Mouse (Mus musculus) left cerebral cortex, postnatal 14 days (tissue): Measurements from ENCODE around the gene Grik1. TPM values are rescaled to one million over a fixed set of nuclear protein-coding genes. Genes with fewer than 3 reads are reported as not detected.

Source experiments
- DNase-seq, 2 experiments: peaks; one replicate each; pipeline ENCODE4 v3.0.0; 2021 to 2022; ENCODE audit warnings: low spot score in 2 of 2, mixed read lengths in 1 of 2
- intact Hi-C: fragments of 180-260 bp; cut with DNase I; formaldehyde crosslinking; loops from one replicate; pipeline ENCODE4 v1.15.1; 2025
- total RNA-seq, 2 experiments: library from RNA; stranded (reverse); gene quantifications; 2 replicates each; pipeline ENCODE4 v1.2.3; 2021

Gene Grik1
- total RNA-seq, 2 experiments from 2014 or later: 23.1 to 23.9 TPM

DNA sequence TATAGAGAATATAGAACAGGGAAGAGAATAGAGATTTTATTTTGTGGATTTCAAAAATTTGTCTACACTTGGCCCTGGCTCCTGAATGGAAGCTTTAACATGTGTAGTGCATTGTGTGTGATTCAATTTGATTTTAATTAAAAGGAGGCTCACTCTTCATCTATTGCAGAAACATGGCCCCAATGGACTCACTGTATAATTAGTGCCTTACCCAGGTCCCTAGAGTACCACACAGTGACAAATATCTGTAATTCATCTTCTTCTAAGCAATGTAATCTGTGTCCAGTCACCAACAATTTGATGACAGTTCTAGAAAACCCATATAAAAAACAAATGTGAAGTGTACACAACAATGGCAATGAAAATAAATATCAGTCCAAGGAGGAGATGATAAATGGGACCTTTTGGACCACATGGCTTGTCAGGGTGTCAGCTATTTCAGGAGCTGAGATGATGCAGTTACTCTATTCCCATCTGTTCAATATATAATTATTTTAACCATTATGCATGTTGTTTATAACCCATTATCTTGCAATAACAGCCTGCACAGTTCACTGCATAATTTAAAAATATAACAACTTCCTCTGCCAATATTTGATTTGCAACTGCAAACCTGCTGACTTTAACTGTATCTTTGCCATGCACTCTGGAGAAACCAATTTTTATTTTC is 305.7 kb downstream of the Grik1 start:
- DNase-seq: no peak
- intact Hi-C loops: no loop called here

DNA sequence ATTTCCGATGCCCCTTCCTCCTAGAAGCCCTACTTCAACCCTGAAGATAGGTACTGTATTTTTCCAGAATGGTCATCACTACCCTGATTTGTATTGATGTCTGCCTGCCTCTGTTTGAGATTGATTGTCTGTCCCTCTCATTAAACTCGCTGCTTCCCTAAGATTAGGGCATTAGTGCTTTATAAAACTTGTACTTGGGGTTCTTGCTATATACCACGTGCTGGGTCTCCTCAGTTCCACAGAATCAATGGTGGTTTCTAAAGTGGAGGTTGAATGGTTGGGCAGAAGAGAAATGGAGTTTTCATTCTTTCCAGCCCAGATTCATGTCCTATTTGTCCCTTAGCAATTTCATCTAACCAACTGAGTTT is 316.0 kb downstream of the Grik1 start:
- no peak for DNase-seq
- intact Hi-C loops: no loop called here

DNA sequence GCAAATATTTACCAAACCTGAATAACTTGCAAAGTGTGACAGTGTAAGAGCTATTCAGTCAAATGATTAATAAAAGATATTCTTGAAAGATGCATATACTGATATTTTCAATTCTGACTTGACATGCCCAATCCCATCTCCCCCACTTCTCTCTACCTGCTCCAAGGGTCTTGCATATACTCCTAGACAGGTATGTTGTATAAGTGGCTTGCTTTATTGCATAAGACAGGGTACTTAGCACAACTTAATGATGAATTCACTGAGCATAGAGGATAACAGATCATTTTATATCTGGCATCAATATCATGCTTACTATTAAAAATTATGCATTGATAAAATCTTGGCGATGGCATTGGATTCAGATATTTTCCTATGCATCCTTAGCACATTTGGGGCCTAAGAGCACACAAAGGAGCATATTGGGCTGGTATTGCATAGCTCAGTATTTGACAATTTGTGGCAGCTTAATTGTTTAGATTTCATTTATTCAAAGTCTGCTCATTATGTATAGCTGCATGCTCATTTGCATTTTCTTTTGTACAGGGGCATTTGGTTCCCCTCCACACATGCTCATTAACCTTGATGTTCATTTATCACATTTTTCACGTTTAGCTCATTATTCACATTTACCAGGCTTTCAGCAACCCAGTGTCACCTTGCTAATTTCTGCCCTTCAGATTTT is 316.5 kb downstream of the Grik1 start:
- intact Hi-C loops: no loop called here

GRCm38 (mm10) chr16:87971911-87972310 is 318.2 kb downstream of the Grik1 start:
- no peak for DNase-seq
- intact Hi-C loops: no loop called here

More for the DNA sequence above, 316.5 kb downstream of the Grik1 start:
- no peak for DNase-seq

GRCm38 (mm10) chr16:87969936-87970335 is 320.1 kb downstream of the Grik1 start:
- no peak for DNase-seq
- intact Hi-C loops: no loop called here

DNA sequence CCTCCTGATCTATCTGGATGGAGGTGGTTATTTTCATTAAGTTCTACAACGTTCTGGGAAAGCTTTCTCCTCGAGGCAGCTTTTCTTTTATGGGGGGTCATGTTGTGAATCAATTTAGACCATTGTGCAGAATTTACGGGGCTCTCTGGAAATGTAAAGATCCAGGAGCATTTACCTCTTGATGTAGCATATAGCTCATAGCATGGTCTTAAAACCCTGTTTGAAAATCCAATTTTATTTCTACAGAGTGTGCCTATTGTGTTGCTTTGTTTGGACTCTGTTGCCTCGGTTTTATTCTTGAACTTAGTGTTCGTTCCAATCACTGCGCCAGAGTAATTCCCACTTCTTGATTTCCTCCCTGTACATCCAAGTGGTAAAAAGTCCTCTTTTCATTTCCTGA is 328.6 kb downstream of the Grik1 start:
- intact Hi-C loops: no loop called here
- no peak for DNase-seq

DNA sequence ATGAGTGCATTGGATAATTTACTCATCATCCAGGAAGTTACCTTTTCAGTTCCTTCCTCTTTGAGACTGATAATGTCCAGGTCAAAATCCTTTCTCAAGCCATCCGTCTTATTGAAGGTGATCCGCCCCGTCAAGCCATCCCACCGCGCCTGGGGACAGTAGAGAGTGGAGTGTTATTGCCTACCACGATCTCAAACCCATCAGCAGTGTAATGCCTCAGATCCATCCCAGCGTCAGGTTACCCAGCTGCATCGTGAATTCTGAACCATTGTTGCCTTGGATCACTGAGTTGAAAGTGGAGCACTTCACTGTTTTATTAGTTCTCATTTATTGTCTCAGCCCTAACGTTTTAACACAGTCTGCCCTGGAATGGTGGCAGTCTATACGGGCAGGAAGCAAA is 332.6 kb downstream of the Grik1 start:
- DNase-seq: no peak
- intact Hi-C loops: no loop called here

- DNase-seq: no peak
- intact Hi-C loops: no loop called here
These were observed 333.9 kb downstream of the Grik1 start for GRCm38 (mm10) chr16:87956178-87956577.

DNA sequence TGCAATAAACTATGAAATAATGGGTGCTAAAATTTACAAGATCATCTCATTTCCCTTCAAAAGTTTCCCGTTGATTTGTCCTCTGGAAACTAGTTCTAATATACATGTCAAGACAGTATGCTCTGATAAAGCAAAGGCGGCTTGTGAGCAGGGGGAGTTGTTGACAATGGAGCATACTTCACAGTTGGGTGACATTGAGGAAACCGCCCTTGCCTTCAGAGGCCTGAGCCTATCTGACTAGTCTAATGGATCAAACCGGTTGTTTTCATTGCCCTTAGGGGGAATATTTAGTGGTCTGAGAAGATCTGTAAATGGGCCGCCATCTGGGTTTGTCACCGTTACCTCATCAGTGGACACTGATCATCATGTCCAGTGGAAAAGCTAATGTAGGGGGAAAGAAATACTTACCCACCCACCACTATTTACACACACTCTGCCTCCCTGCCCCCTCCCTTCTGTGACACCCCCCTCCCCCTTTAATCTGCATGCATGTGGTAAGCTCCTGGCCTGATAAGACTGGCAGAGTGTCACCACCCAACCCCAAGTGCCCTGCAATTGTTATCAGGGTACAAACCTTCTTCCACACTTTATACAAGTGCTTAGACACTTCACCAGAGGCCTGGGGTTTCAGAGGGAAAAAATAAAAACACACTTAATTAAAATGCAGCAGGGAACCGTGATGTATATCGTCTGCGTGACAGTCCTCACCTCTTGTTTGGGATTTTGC is 335.2 kb downstream of the Grik1 start:
- intact Hi-C loops: no loop called here
- no peak for DNase-seq

DNA sequence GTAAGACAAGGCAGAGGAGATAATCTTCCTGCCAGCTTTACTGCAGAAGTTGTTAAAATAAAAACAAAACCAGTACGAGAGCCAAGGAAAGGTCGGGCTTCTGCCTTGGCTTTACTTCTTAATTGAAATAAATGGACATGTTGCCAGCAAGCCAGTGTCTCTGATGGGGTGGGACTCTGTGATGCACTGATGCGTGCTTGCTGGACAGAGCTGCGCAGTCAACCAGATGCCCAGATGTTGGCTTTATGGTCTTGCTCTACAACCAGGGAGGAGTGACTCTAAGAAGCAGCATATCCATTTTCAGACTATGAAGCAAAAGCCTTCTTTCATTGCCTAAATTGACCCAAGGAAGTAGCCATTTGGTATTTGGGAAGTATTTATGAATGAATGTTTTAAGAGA is 336.9 kb downstream of the Grik1 start:
- intact Hi-C loops: no loop called here

GRCm38 (mm10) chr16:87949881-87950280 is 340.2 kb downstream of the Grik1 start:
- peak; percentile 44 to 57 for DNase-seq
- intact Hi-C loops: no loop called here

More for the DNA sequence above, 336.9 kb downstream of the Grik1 start:
- DNase-seq: no peak

- intact Hi-C loops: no loop called here
- no peak for DNase-seq
These were observed 341.9 kb downstream of the Grik1 start for GRCm38 (mm10) chr16:87948122-87948521.

GRCm38 (mm10) chr16:87944318-87944717 is 345.7 kb downstream of the Grik1 start:
- intact Hi-C loops: no loop called here
- DNase-seq: no peak

GRCm38 (mm10) chr16:87942103-87942865 is 347.8 kb downstream of the Grik1 start:
- DNase-seq: no peak
- intact Hi-C loops: no loop called here

- DNase-seq: no peak
- intact Hi-C loops: no loop called here
These were observed 355.4 kb downstream of the Grik1 start for GRCm38 (mm10) chr16:87934685-87935084.

DNA sequence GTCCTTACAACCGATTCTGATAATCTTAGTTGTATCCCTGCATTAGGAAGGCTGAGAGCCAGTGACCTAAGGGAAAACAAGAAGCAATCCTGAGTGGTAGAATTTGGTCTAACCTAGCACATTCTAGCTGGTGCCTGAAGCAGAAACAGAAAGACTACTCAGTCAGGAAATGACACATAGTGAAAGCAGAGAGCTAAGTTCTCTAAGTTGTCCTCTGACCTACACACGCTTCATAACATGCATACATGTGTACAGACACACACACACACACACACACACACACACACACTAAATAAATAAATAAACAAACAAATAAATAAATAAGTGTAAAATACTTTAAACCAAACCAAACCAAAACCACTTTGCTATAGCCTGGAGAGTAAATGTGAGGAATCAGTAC is 358.7 kb downstream of the Grik1 start:
- no peak for DNase-seq
- intact Hi-C loops: no loop called here

DNA sequence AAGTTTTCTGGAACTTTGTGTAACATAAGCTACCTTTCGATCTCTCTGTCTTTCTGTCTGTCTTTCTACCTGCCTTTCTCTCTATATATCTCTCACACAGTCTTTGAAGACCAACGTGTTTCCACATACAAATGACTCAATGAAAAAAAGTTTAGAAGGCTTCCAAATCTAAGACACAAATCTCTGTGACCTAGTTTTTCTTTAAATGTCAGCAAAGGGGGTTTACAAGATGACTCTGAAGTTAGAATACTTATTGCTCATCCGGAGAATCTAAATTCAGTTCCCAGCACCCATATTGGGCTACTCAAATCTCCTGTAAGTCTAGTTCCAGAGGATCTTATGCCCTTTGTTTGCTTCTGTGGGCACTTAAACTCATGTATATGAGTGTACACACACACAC is 359.5 kb downstream of the Grik1 start:
- DNase-seq: no peak
- intact Hi-C loops: no loop called here

GRCm38 (mm10) chr16:87928671-87929070 is 361.4 kb downstream of the Grik1 start:
- no peak for DNase-seq
- intact Hi-C loops: no loop called here

DNA sequence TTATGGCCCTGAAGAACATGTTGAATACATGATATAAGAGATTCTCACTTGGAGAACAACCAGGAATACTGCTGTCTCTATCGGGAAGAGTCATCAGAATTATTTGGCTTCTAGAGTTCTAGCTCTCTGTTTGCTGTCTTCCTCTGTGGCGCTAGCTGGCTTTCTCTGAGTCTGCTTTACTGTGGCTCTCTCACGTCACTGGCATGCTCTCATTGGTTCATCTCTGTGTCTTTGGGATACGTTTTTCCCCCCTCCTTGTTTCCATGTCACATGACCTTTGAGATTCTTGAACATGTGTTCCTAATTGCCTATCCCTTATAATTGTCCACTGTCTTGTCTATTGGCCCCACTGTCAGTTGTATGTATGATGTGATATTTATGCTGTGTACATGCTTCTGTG is 372.2 kb downstream of the Grik1 start:
- DNase-seq: no peak
- intact Hi-C loops: no loop called here

GRCm38 (mm10) chr16:87917157-87917546 is 372.9 kb downstream of the Grik1 start:
- DNase-seq: no peak

More at GRCm38 (mm10) chr16:87917157-87917546, 372.9 kb downstream of the Grik1 start:
- intact Hi-C loops: no loop called here
